Mouse (Mus musculus) limb, embryonic 10.5 days (tissue): ENCODE data around the gene Ppp1r12b. TPM values are rescaled to one million over a fixed set of nuclear protein-coding genes. Genes with fewer than 3 reads are reported as not detected.
"Not testable (repeated sequence)": the region's sequence is repeated elsewhere in the genome, so short reads cannot be mapped to it uniquely, and the experiment has no call there.

ENCODE experiments used
- DNase-seq: peaks from one replicate; pipeline ENCODE4 v3.0.0-alpha.2; 2017; ENCODE audit warnings: low spot score
- H3K27ac ChIP-seq: fragments of 300-500 bp; sonication (generic); 2 replicates; pipeline ENCODE4 v1.5.1; 2016; ENCODE audit warnings: mild to moderate bottlenecking
- H3K27me3 ChIP-seq: fragments of 300-500 bp; sonication (generic); 2 replicates; pipeline ENCODE4 v1.6.1; 2016; ENCODE audit warnings: low read depth, mild to moderate bottlenecking; ENCODE audit not compliant: poor library complexity, severe bottlenecking
- H3K36me3 ChIP-seq: fragments of 300-500 bp; sonication (generic); 2 replicates; pipeline ENCODE4 v1.6.1; 2016; ENCODE audit warnings: mild to moderate bottlenecking, moderate library complexity
- H3K4me1 ChIP-seq: fragments of 300-500 bp; sonication (generic); 2 replicates; pipeline ENCODE4 v1.6.1; 2016
- H3K4me3 ChIP-seq: fragments of 300-500 bp; sonication (generic); 2 replicates; pipeline ENCODE4 v1.5.1; 2016; ENCODE audit warnings: mild to moderate bottlenecking, moderate library complexity
- H3K9me3 ChIP-seq: fragments of 300-500 bp; sonication (generic); replicated peaks from 2 replicates; pipeline ENCODE4 v1.6.1; 2016; ENCODE audit warnings: mild to moderate bottlenecking
- WGBS: fragments of 180-500 bp; shearing (Covaris S2); methylation state at CpG from one replicate; pipeline ENCODE4 v1.1.7; 2016; 5-methylcytosine and 5-hydroxymethylcytosine counted together
- polyA plus RNA-seq: library from polyadenylated mRNA; unstranded; fragments of >200 nt; fragmentation: Nextera tagmentation; extraction: Ambion mirVana; gene quantifications from 2 replicates; pipeline ENCODE4 v1.2.1, GENCODE M21; 2016

The Ppp1r12b gene
- polyA plus RNA-seq, 1 experiment from 2014 or later: 5.5 TPM

DNA sequence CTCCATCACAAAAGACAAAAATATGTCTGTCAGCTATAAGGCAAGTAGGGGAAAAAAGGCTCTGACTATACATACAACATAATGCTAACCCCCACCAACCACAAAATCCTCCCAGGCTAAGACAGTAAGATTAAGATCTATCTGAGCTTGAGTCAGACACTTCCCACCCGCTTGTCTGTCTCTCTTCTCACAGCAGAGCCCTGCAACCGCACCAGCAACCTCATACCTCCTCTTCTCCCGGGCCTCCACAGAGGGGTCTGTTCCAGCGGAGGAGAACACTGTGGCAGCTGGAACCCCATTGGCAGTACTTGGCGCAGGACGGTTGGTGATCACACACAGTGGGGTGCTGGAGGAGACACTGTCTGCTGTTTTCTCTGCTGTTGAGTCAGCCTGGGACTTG is 90.2 kb downstream of the Ppp1r12b start:
- peaks cover 5% of the 10 kb centered on the region; the same call in 1 of the 2 replicates for H3K4me1 ChIP-seq
- DNase-seq: no peak
- H3K4me3 ChIP-seq: no peak overlapping the region
- 70% methylated on average over 6 of the region's 6 CpGs for WGBS
- peaks cover 10% of the 10 kb centered on the region for H3K36me3 ChIP-seq
- no peaks in the 10 kb centered on the region for H3K9me3 ChIP-seq
- no peaks in the 10 kb centered on the region for H3K27me3 ChIP-seq
- H3K27ac ChIP-seq: no peak overlapping the region

- H3K27me3 ChIP-seq: no peaks in the 10 kb centered on the region
- H3K4me1 ChIP-seq: peaks cover 9% of the 10 kb centered on the region; the same call in 1 of the 2 replicates
- H3K27ac ChIP-seq: no peak overlapping the region
- WGBS: 48% methylated on average over 2 of the region's 2 CpGs
- H3K36me3 ChIP-seq: peaks cover 3% of the 10 kb centered on the region; the same call in 1 of the 2 replicates
- H3K9me3 ChIP-seq: no peaks in the 10 kb centered on the region
- H3K4me3 ChIP-seq: no peak overlapping the region
- no peak for DNase-seq
Observed at GRCm38 (mm10) chr1:134860538-134860937, 95.2 kb downstream of the Ppp1r12b start.

GRCm38 (mm10) chr1:134858344-134859053 is 97.2 kb downstream of the Ppp1r12b start:
- Histone ChIP-seq H3K27me3 (no peaks in the 10 kb centered on the region), H3K4me1 (peaks cover 9% of the 10 kb centered on the region; the same call in 1 of the 2 replicates), H3K27ac (no peak overlapping the region), H3K36me3 (peaks cover 2% of the 10 kb centered on the region; the same call in 1 of the 2 replicates), H3K9me3 (no peaks in the 10 kb centered on the region), H3K4me3 (no peak overlapping the region)
- 87% methylated on average over 3 of the region's 3 CpGs for WGBS
- no peak for DNase-seq

- no peak overlapping the region for H3K27ac ChIP-seq
- no peaks in the 10 kb centered on the region for H3K9me3 ChIP-seq
- peak; percentile 77 for DNase-seq
- H3K27me3 ChIP-seq: no peaks in the 10 kb centered on the region
- H3K4me3 ChIP-seq: no peak overlapping the region
- H3K4me1 ChIP-seq: 0 out of 2 replicates have a peak, but pooled peaks cover 7% of the 10 kb centered on the region
- 0 out of 2 replicates have a peak, but pooled peaks cover 2% of the 10 kb centered on the region for H3K36me3 ChIP-seq
- 91% methylated on average over 1 of the region's 1 CpGs for WGBS
Observed at GRCm38 (mm10) chr1:134854325-134854982, 101.3 kb downstream of the Ppp1r12b start.

- no peaks in the 10 kb centered on the region for H3K27me3 ChIP-seq
- WGBS: 93% methylated on average over 3 of the region's 3 CpGs
- 0 out of 2 replicates have a peak, but pooled peaks cover 7% of the 10 kb centered on the region for H3K4me1 ChIP-seq
- no peaks in the 10 kb centered on the region for H3K9me3 ChIP-seq
- no peak overlapping the region for H3K27ac ChIP-seq
- 0 out of 2 replicates have a peak, but pooled peaks cover 2% of the 10 kb centered on the region for H3K36me3 ChIP-seq
- H3K4me3 ChIP-seq: no peak overlapping the region
- DNase-seq: no peak
Observed at GRCm38 (mm10) chr1:134852797-134853196, 102.9 kb downstream of the Ppp1r12b start.

GRCm38 (mm10) chr1:134851211-134851610 is 104.5 kb downstream of the Ppp1r12b start:
- H3K36me3 ChIP-seq: 0 out of 2 replicates have a peak, but pooled peaks cover 2% of the 10 kb centered on the region
- 89% methylated on average over 5 of the region's 5 CpGs for WGBS

DNA sequence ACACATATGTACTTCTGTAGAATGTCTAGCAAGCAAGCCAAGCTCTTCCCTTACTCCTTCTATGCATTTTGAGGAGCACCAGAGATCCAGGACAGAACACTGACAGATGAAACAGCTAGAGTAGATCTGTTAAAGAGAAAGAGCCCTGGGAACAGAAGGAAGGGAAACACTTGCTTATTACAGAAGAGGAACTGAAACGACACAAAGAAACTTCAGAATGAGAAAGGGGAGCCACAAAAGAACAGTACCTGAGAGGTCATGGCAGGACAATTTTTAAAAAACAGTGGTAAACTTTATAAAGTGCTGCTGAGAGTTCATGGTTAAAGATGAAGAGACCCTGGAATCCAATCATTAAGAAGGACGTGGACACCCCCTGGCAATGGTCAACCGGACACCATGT is 105.4 kb downstream of the Ppp1r12b start:
- Histone ChIP-seq H3K27me3 (no peaks in the 10 kb centered on the region), H3K4me3 (no peak overlapping the region), H3K9me3 (no peaks in the 10 kb centered on the region), H3K27ac (no peak overlapping the region), H3K4me1 (0 out of 2 replicates have a peak, but pooled peaks cover 7% of the 10 kb centered on the region), H3K36me3 (0 out of 2 replicates have a peak, but pooled peaks cover 2% of the 10 kb centered on the region)
- no peak for DNase-seq
- WGBS: 91% methylated on average over 3 of the region's 3 CpGs

More at GRCm38 (mm10) chr1:134851211-134851610, 104.5 kb downstream of the Ppp1r12b start:
- Histone ChIP-seq H3K27ac (no peak overlapping the region), H3K9me3 (no peaks in the 10 kb centered on the region), H3K27me3 (no peaks in the 10 kb centered on the region), H3K4me1 (0 out of 2 replicates have a peak, but pooled peaks cover 7% of the 10 kb centered on the region), H3K4me3 (no peak overlapping the region)
- no peak for DNase-seq

GRCm38 (mm10) chr1:134847851-134848250 is 107.9 kb downstream of the Ppp1r12b start:
- Histone ChIP-seq H3K27ac (no peak overlapping the region), H3K4me3 (no peak overlapping the region), H3K36me3 (0 out of 2 replicates have a peak, but pooled peaks cover 2% of the 10 kb centered on the region), H3K9me3 (no peaks in the 10 kb centered on the region), H3K27me3 (no peaks in the 10 kb centered on the region), H3K4me1 (0 out of 2 replicates have a peak, but pooled peaks cover 7% of the 10 kb centered on the region)
- 88% methylated on average over 9 of the region's 9 CpGs for WGBS
- no peak for DNase-seq

DNA sequence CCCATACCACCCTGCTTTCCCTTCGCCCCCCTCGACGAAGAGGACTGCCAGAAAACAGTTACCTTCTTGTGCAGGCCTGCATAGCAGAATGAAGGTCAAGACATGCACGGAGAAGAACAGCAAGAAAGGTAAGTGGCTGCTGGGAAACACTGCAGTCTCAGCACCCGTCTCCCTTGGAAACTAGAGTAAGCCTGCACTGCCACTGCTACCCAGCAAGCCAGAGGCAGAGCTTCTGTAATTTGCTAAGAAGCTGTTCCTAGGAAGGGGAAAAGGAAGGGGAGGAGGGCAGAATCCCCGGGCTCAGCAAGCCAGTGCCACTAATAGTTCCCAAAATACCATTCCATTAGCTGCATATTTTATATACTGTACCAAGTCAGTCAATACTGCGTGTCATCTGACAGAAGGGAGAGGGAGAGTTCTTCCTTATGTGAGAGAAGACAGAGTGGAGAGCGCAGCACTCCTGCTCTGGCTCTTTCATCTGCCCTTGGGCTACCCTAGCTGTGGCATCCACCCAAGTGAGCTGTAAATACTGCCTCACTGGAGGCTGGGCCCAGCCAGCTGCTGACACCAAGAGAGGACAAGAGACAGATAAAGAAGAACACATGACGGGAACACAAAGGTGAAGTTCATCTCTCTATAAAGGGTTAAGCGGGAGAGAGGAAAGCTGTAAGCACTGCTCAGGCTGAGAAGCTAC is 109.3 kb downstream of the Ppp1r12b start:
- DNase-seq: no peak
- Histone ChIP-seq H3K27ac (no peak overlapping the region), H3K36me3 (no peaks in the 10 kb centered on the region), H3K4me1 (0 out of 2 replicates have a peak, but pooled peaks cover 2% of the 10 kb centered on the region), H3K27me3 (no peaks in the 10 kb centered on the region), H3K4me3 (no peak overlapping the region), H3K9me3 (no peaks in the 10 kb centered on the region)
- 83% methylated on average over 10 of the region's 10 CpGs for WGBS

DNA sequence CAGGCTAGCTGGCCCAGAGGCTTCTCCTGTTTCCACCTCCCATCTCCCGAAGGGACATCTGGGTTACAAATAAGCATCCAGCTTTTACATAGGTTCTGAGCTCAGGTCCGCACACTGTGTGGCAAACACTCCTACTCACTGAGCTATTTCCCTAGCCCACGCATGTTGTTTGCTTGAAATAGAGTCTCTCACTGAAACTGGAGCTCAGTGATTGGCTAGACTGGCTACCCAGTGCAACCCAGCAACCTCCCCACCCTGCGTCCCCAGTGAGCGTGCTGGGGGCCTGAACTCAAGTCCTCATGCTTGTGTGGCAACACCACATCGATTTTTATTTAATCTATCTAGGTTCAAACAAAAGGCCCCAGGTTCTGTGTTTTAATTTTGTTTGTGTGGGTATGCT is 112.4 kb downstream of the Ppp1r12b start:
- no peak for DNase-seq
- no peaks in the 10 kb centered on the region for H3K9me3 ChIP-seq
- no peak overlapping the region for H3K27ac ChIP-seq
- no peak overlapping the region for H3K4me3 ChIP-seq
- no peaks in the 10 kb centered on the region for H3K27me3 ChIP-seq
- H3K4me1 ChIP-seq: no peaks in the 10 kb centered on the region; the same call in 1 of the 2 replicates
- H3K36me3 ChIP-seq: no peaks in the 10 kb centered on the region
- WGBS: 92% methylated on average over 6 of the region's 6 CpGs

- H3K27ac ChIP-seq: no peak overlapping the region
- H3K36me3 ChIP-seq: peaks cover 30% of the 10 kb centered on the region
- H3K4me1 ChIP-seq: no peaks in the 10 kb centered on the region; the same call in 1 of the 2 replicates
- H3K9me3 ChIP-seq: no peaks in the 10 kb centered on the region
- 79% methylated on average over 10 of the region's 10 CpGs for WGBS
- no peak overlapping the region for H3K4me3 ChIP-seq
- no peak for DNase-seq
- no peaks in the 10 kb centered on the region for H3K27me3 ChIP-seq
Observed at GRCm38 (mm10) chr1:134836909-134837480, 118.7 kb downstream of the Ppp1r12b start.

DNA sequence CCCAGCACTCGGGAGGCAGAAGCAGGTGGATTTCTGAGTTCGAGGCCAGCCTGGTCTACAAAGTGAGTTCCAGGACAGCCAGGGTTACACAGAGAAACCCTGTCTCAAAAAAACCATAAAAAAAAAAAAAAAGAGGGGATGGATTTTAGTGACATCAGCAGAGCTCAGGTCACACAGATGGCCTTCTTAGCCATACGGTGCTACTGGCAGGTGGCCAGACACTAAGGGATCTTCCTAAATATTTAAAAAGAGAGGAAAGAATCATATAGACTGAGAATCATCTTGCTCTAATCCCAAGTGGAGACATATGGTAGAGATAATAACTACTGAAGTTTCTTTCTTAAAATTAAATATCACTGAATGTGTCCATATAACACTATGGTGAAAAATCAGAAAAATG is 124.9 kb downstream of the Ppp1r12b start:
- DNase-seq, H3K27me3 ChIP-seq, H3K4me3 ChIP-seq, H3K9me3 ChIP-seq, H3K4me1 ChIP-seq, H3K27ac ChIP-seq: not testable (repeated sequence)
- H3K36me3 ChIP-seq: peaks cover 21% of the 10 kb centered on the region
- 95% methylated on average over 3 of the region's 3 CpGs for WGBS
